Mouse (Mus musculus): ENCODE data around the gene Man2a2.
A peak's percentile ranks its signal among the peaks of the same experiment; 100 is the strongest.

The Man2a2 gene

DNA sequence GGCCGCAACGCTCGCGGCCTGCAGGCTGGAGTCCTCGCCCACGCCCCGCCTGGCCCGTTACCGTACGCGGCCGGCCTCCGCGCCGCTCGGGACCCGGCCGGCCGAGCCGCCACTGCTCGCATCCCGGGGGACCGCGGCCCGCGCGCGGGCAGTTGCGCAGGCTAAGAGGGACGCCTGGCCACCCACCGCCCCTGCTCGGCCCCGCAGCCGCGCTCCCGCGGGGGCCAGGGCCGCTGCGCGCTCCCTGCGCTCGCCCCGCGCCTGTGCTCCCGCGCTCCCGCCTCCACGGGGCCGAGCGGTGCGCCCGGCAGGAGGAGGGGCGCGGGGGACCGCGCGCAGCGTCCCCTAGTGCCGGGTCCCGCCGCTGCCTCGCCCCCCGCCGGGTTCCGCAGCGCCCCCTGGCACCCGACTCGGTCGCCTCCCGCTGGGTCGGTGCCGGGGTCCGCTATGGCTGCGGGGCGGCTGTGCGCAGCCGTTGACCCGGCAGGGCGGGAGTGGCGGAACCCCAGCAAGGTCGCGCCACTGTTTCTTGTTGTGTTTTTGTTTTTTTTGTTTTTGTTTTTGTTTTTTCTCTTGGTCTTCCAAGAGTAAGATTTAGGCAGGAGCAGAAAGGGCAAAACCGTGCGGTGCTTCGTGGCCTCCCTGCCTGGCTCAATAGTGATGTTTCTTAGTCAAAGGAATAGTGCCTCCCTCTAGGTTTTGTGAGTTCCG, at the start of gene Man2a2:
Gene Man2a2 (minus strand): TSS at position 335 of the 711 bp plus-strand sequence.
- no peak for DNase-seq (ENCODE audit: low read depth, low spot score)

DNA sequence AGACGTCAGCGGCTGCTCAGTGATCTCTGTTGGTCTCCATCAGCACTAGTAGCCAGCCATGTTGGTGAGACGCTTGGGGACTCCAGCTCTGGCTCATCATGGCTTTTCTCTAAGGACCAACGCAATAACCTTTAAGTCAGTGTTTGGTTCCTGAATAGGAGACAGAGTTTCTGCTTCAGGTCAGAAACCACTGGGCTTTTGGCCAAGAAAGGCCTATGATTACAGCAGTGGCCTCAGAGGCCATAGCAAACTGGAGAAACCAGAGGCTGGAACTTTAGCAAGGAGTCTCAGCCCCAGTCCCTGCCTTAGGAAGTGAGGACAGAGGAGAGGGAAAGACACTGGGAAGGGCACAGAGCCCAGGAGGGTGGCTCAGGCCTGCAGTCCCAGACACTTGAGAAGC, 49.4 kb upstream of the Man2a2 start:
- peak; percentile 48 for DNase-seq (ENCODE audit: low read depth, low spot score)

DNA sequence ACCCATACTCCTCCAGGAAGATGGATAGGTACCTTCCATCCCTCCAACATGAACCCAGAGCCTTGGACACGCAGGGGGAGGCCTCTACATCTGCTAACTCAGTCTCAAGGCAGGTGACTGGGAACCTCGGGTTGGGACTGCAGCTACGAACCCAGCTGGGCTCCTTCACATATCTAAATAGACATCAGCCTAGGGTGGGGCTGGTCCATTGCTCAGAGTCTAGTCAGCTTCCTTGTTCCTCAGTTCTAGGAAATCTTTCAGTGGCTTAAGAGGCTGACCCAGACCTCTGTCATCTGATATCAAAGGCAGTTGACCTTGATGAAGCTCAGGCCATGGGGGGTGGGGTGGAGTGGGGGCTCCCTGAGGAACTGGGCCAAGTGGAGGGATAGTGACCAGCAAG, 48.1 kb upstream of the Man2a2 start:
- DNase-seq (ENCODE audit: low read depth, low spot score): no peak

DNA sequence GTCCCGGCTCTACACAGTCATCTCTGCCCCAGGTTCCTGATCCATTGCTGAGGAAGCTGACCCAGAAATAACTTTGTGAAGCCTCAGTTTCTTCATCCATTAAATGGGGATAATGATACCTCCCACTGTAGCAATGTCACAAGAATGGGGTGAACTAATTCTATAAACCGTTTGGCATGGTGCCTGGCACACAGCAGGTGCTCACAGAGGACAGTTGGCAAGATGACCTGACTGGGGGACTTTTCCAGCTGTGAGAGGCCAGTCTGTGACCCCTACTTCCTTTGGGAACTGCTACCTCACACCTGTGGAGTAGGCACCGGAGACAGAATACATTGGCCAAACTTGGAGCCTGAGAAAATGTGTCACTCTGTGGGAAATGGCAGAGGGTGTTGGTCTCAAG, 46.9 kb upstream of the Man2a2 start:
- DNase-seq (ENCODE audit: low read depth, low spot score): no peak

DNA sequence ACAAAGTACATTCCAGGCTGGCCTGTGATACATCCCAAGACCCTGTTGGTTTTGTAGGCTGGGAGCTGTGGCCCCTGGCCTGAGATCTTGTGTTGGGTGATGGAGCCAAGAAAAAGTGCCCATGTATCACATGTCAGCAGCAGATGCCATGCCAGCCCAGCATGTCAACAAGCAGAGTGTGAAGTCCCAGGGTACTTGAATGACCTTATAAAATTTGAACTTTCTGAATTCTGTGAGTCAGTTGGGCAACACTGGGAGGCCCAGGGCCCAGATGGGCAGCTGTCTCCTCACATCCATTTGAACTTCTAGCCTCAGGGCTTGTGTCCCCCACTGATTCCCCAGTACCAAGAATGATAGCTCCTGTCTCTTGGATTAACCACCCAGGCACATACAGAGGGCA, 46.4 kb upstream of the Man2a2 start:
- DNase-seq (ENCODE audit: low read depth, low spot score): no peak

DNA sequence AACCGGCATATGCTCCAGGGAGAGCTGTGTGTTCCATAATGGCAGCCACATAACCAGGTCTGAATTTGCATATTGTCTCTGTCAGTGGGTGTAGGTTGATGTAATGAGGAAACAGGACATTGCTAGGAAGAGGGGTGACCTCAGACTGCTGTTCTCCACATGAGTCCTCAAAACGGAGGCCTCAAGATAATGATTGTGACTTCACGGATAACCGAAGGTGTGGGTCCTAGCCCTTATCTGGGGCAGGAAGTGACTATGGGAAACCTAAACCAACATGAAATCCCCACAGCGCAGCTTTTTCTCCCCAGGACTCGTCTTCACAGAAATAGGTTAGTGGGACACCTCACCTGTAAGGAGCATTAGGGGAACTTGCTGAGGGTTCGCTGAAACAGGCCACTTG, 45.8 kb upstream of the Man2a2 start:
- DNase-seq (ENCODE audit: low read depth, low spot score): no peak

DNA sequence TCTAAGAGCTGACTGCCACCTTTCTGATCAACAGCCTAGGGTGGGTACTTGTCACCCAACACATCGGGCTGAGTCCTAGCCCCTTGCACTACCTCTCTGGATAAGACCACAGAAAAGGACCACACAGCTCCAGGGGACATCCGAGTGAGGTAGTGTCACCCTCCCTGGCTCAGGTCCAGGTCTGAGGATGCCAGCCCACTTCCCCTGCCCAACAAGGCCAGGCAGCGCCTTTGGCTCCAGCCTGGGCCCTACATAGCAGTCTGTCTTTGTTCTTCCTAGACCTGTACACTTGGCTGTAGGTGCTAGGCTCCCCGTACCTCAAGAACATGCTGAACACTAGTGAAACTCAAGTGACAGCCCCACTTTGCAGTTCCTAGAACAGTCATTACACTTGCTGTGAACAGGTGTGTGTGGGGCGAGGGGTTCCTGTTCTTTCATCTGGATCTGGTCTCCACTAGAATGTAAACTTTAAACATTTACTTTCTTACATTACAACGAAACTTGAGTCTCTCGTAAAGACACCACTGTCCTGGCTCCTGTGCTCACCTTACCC, 43.2 kb upstream of the Man2a2 start:
- DNase-seq (ENCODE audit: low read depth, low spot score): no peak

DNA sequence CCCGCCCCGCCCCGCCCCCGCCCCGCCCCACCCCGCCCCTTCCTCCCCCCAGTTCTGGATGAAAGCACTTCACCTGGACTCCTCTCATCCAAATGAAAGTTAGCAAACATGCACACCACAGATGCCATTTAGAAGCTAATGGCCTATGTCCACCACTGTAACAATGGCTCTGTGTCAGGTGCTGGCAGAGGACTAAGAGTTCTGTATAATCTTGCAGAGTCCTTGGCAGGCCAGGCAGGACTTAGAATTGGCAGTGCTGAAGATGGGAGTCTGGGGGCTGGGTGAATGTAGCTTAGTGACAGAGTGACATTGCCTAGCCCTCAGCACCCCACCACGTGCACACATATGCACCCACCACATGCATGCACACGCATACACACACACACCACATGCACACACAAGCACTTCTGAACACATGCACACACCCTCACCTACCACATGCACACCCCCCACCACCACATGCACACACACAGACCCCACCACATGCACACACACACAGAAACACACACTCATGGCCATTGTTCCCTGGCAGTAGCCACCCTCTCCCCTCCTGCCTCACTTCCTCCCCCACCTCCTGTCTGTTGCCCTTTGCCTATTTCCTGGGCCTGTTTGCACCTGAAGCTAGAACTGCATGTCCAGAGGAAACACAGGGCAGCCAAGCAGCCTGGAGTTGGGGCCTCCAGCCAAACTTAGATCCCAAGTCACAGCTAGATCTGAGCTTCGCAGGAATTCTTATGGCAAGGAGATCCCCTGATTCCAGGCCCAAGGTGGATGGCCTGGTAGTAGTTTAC, 42.5 kb upstream of the Man2a2 start:
- no peak for DNase-seq (ENCODE audit: low read depth, low spot score)

DNA sequence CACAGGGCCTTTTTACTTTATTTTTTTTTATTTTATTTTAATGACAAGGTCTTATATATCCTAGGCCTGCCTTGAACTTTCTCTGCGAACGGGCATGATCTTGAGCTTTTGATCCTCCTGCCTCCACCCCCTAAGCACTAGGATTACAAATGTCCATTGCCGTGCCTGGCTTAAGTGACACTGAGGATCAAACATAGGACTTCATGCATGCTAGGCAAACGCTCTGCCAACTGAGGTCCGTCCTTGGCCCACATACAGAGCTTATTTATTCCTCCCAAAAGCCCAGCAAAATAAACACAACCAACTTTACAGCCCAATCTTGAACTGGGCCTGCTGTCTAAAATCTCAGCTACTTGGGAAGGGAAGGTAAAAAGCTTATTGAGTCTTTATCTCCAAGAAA, 41.6 kb upstream of the Man2a2 start:
- no peak for DNase-seq (ENCODE audit: low read depth, low spot score)

DNA sequence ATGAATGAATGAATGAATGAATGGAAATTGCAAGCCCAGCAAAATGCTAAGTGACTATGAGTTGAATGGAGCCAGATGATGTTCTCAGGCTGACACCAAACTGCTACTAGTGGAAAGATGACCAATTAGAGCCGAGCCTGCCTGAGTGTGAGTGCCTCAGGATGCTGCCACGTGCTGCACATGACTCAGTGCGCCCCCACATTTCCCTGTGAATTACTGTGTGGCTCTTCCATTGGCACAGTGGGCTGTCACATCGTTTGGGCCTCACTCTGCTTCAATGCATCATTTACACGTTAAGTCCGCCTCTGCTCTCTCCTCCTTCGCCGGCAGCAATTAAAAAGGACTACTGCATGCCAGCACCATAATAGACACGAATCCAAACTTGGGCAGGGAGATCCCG, 41.1 kb upstream of the Man2a2 start:
- DNase-seq (ENCODE audit: low read depth, low spot score): no peak

DNA sequence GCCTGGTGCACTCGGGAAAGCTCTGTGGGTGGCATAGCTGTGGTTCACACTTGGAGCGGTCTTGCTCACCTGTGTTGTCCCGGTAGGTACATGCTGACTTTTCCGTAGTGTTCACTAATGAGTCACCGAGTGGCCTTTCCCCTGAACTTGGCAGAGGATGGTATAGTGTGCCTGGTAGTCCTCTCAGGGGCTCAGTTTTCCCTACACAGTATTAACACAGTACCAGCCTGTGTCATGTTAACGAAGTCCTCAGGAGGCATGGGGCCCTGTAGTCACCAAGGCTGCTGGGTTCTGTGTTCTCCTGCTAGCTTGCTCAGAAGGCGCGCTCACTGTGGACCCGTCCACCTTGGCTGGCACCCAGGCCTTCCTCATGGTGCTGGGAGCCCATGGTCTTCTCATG, 39.2 kb upstream of the Man2a2 start:
- DNase-seq (ENCODE audit: low read depth, low spot score): no peak

DNA sequence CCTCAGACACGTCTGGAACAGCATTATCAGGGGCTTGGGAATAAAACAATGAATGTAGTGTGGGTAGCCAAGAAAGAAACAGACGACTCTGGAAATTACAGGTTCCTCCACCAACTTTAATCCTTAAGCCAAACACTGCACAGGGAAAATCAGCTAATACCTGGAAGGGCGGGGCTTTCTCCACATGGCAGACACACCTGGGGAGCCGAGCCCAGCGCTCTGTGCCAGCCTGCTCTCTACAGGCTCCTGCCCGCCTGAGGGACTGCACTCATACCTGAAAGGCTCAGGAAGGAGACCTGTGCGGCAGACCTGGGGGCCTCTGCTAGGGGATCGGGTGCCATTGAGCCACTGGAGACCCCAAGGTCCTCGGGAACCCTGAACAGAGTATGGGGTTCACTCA, 36.5 kb upstream of the Man2a2 start:
- DNase-seq (ENCODE audit: low read depth, low spot score): no peak

DNA sequence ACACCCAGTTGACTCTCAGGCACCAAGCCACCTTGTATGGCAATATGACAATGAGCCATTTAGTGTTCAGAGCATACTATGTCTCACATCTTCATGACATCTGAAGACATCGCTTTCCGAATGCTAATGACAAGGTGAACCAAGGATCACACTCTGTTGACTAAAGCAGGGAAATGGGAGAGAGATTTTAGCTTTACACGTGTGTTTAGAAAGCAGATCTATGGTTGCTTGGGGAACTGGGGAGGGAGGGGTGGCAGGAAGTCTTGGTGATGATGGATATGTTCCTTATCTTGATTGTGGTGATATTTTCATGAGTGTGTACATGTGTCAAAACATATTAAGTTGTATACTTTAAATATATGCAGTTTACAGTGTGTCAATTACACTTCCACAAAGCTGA, 35.0 kb upstream of the Man2a2 start:
- DNase-seq (ENCODE audit: low read depth, low spot score): no peak

DNA sequence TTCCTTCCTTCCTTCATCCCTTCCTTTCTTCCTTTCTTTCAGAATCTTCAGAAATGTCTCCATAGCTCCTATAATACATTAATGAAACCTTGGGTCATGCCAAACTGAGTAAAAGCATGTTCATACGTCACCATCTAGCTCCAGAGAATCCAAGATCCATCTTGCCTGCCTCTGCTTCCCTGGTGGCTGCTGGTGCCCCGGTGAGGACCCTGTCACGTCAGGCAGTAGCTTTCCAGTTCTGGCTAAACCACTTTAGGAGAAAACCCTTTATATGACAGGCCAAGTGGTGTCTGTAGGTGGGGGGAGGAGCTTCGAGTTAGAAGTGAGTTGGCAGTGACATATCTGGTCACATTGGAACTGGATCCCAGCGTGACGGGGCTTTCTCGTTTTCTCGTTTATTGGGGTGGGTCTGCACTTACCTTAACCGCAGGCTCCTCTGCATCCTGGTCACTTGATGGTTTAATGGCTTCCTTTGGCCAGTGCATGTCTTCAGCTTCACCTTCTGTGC, 34.1 kb upstream of the Man2a2 start, which contains the start of gene Furin:
Gene Furin (minus strand): TSS at position 249 of the 508 bp plus-strand sequence.
- no peak for DNase-seq (ENCODE audit: low read depth, low spot score)

DNA sequence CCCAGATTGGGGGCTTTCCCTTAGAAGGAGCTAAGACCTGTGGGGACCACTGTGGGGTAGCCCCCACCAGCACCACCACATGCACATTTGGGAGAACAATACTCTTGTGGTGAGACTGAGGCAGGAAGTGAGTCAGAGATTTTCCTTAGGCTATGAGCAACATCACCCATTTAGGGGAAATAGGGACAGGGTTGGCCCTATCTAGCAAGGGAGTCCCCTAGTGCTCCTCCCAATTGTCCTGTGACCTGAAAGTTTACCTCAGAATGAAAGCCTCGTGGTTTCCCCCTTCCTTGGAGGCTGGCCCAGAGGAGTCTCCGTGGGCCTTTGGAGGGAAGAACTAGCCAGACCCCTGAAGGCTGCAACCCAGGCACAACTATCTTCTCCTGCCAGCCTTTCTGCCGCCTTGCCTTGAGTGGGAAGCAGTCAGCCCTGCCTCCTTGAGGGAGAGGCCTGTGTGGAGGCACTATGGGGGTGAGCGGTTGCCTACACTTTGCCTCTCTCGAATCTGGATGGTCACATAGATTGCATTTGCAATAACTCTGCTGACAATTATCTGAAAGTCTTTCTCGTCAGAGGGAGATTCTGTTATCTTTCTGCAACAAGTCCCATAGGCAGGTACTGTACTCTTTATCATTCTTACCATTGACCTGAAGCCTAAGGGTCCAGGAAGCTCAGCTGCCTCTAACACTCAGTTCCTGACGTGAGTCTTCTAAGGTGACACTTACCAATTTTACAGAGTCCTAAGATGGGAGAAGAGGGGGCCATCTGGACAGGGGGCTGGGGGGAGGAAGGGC, 33.1 kb upstream of the Man2a2 start:
- peak; percentile 79 for DNase-seq (ENCODE audit: low read depth, low spot score)

DNA sequence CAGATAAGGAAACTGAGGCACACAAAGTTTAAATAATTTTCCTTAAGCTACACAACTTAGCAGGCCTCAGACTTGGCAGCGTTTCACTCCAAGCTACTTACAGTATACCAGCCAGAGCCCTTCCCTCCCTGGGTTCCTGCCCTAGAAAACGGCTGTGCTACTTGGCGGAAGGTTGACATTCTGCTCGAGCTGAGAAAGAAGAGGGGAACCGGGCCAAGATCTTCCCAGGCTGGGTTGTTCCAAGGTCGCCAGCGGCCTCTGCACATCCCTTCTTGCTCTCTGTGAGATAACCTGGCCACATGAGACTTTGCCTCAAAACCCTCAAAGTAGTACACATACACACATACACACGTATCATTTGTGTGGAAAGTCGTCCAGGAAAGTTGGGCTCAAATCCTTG, 32.4 kb upstream of the Man2a2 start:
- DNase-seq (ENCODE audit: low read depth, low spot score): peak; percentile 86

DNA sequence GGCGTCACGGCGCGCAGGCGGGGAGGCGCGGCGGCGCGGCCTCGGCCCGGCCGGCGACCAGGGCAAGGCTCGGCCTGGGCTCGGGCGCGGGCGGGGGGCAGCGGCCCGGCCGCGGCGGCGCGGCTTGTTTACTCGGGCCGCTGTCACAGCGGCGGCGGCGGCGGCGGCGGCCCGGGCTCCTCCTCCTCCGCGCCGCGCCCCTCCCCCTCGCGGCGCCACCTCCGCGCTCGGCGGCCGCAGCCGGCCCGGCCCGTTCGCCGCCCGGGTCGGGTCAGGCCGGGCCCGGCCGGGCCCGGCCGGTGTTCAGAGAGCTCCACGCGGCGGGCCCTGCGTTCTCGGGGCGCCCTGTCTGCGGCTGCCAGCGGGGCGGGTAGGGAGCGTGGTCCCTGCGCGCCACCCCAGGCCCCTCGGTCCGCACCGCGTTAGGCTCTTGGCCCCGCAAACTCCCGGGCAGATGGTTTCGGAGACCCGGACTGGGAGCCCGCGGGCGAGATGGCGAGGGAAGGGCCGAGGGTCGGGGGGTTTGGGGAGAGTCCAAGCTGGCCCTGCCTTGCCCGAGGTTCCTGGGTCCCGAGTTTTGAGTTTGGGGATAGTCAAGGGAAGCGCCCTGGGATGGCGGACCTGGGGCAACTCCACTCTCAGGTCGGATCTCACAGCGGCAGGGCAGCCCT, 31.6 kb upstream of the Man2a2 start:
- DNase-seq (ENCODE audit: low read depth, low spot score): peak; percentile 42

DNA sequence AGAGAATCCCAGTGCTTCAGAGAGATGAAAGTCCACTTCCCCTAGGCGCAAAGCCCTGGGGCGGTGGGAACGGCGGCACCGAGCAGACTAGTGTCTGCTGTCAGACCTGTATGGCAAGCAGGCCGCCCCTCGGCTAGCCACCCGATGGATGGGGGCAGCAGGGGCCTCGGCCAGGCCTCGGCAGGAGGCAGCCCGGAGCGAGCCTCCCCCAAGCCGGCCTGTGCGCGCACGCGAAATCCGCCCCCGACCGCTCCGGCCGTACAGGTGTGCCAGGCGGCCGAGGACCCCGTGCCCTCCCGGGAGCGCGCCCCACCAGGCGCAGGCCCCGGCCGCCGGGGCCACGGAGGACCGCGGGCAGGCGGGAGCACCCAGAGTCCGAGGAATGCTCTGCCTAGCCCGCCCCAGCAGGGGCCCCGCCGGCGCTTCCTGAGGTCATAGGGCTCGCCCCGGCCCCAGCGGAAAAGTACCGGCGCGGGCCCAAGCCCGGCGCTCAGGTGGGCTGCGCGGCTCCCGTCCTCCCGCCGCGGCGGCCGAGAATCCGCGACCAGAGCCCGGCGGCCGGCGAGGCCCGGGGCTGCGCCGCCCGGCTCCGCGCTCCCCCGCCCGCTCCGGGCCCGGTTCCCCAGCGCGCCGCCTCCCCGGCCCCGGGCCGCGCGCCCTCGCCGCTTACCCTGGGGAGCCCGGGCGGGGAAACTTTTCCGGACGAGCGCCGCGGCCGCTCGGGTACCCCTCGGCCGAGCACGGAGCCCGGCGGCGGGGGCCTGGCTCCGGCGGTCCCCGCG, 30.9 kb upstream of the Man2a2 start:
- peak; percentile 22 for DNase-seq (ENCODE audit: low read depth, low spot score)

DNA sequence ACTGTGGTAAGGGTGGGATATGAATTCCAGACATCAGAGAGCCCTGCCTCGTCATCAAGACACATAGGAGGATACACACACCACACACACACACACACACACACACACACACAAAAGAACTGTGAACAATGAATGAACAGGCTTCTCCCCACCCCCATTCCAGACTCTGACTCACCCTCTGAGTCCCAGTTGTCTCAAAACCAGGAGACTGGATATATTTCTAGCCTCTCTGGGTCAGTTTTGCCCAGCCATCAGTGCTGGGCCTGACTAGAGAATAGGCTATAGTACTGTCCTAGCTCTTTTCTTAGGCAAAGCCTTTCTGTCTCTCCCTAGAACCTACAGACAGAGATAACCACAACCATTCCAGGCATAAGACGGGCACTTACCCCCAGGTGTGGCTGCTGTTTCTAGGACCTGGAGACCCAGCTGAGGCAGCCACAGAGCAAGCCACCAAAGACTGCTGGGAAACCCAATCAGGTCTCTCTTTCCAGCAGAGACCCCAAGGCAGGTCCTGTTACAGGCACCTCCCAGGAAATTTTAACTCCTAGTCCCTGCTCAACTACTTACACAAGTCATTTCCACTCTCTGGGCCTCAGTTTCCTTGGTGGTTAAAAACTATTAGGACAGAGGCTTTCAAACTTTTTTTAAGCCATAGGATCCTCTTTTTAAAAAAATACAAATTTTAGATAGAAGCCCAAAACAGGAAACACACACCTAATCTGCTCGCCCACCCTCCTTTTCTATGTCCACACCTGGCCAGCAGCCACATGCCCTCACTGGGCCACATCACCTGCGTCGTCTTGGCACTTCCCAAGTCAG, 30.1 kb upstream of the Man2a2 start:
- peak; percentile 81 for DNase-seq (ENCODE audit: low read depth, low spot score)

DNA sequence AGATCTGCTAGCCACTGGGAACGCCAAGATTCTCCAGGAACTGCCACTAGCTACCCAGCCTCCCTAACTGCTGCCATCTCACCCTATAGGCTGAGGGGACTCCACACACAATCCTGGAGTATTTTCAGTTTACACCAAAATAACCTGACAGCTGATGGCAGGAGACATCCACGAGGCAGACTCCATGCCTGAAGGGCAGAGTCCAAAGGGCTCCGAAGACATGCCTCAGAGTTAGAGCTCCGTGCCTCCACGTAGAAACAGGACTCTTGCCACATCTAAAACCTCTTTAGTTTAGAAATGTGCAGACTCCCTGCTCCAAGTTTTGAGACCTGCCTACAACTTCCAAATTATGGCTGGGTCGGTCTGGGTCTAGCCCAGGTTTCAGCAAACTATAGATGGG, 29.4 kb upstream of the Man2a2 start:
- peak; percentile 35 for DNase-seq (ENCODE audit: low read depth, low spot score)

All from 3T3-L1 (cell line).